Mouse (Mus musculus) liver, embryonic 14 days (tissue): Measurements from ENCODE around the gene Ube2q2. TPM values are rescaled to one million over a fixed set of nuclear protein-coding genes. Genes with fewer than 3 reads are reported as not detected.

ENCODE experiments used
- polyA plus RNA-seq: library from polyadenylated mRNA; depleted of rRNA; stranded (reverse); fragments of >200 nt; gene quantifications from 2 replicates; pipeline ENCODE4 v1.2.3, GENCODE M21; 2012; rRNA removed

The Ube2q2 gene
- 5.1 and 6.3 TPM in 2 replicates for polyA plus RNA-seq

DNA sequence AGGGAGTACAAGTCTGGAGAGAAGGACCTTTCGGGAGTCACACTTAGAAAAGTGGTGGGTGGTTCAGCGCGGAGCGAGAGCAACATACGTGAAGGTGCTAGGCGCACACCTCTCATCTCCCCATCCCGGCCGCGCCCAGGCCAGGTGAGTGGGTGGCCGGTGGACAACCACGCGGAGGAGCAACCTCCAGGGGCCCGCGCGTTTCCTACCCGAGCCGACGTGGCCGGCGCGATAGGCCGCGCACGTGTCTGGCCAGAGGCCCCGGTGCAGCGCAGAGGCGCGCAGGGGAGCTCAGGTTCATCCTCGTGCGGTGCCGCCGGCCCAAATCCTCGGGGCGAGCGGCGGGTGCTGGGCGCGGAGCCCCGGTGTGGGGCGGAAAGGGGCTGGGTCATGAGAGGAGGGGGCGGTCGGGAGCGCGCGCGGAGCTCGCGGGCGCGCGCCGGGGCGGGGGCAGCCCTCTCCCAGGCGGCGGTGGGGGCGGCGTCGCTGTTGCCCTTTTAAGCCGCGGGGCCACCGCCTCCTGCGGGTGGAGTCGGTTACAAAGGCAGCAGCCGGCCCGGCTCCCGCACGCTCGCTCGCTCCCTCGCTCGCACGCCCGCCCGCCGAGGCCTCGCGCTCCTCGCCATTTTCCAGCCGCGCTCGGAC lies at the start of gene Ube2q2:
Gene Ube2q2, plus strand, starts transcription at position 1 of the 645 bp plus-strand sequence.

DNA sequence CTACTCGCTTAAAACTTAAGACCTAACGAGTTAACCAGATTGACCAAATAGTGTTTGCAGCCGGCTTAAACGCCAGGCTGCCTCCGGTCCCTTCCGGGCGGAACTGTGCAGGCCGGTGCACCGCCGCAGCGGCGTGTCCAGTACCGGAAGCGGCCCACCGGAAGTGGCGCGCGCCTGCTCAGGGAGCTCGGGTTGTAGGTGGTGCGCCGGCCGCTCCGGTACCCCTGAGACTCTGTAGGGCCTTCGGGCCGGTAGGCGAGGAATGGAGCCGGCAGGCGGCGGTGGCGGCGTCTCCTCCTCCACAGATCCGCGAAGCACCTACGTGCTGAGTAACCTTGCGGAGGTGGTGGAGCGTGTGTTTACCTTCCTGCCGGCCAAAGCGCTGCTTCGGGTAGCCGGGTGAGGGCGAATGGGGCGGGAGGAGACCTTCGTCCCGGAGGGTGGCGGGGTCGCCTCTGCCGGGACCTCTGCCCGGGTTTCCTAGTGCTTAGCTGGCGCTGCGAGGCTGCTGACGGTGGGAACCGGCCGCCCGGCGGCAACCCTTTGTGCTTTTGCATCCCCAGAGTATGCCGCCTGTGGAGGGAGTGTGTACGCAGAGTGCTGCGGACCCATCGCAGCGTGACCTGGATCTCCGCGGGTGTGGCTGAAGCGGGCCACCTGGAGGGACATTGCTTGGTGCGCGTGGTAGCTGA lies 60.3 kb downstream of the Ube2q2 start, which contains the start of gene Fbxo22:
Gene Fbxo22, plus strand, starts transcription at position 136 of the 692 bp plus-strand sequence.

Other genes starting within 250 kb of the Ube2q2 start
- gene Hykk, start 231.6 kb upstream of the Ube2q2 start, polyA plus RNA-seq = 0.74 and 0.95 TPM in 2 replicates
- 104 and 112 TPM in 2 replicates for gene Psma4, start 198.1 kb upstream of the Ube2q2 start, polyA plus RNA-seq
- not detected in 2 replicates for gene AY074887, start 197.9 kb upstream of the Ube2q2 start, polyA plus RNA-seq
- 0.01 and 0.02 TPM in 2 replicates for gene Chrna5, start 168.0 kb upstream of the Ube2q2 start, polyA plus RNA-seq
- not detected in 2 replicates for gene Chrna3, start 122.3 kb upstream of the Ube2q2 start, polyA plus RNA-seq
- 0.01 TPM in 2 replicates for gene Chrnb4, start 100.1 kb upstream of the Ube2q2 start, polyA plus RNA-seq
- 8.4 and 10.0 TPM in 2 replicates for gene Fbxo22, start 60.1 kb downstream of the Ube2q2 start, polyA plus RNA-seq
- 0.39 and 0.44 TPM in 2 replicates for gene Nrg4, start 178.0 kb downstream of the Ube2q2 start, polyA plus RNA-seq
- not detected in 2 replicates for gene Tmem266, start 178.1 kb downstream of the Ube2q2 start, polyA plus RNA-seq